Mouse (Mus musculus) liver, embryonic 16.5 days (tissue): ENCODE data around the gene Insyn1. TPM values are rescaled to one million over a fixed set of nuclear protein-coding genes. Genes with fewer than 3 reads are reported as not detected.

Source experiments
- ATAC-seq: fragments of 200-750 bp; cut with Nextera tagmentation; 2 replicates; pipeline ENCODE4 v1.8.0; 2017; ENCODE audit warnings: low read depth, mild to moderate bottlenecking, moderate number of reproducible peaks, moderate library complexity
- H3K27ac ChIP-seq: fragments of 300-500 bp; sonication (generic); 2 replicates; pipeline ENCODE4 v1.5.1; 2014; ENCODE audit warnings: mild to moderate bottlenecking, low read length
- H3K27me3 ChIP-seq: fragments of 300-500 bp; sonication (generic); 2 replicates; pipeline ENCODE4 v1.6.1; 2014; ENCODE audit warnings: low read depth, low read length, mixed read lengths; ENCODE audit not compliant: control insufficient read depth, insufficient read depth
- H3K36me3 ChIP-seq: fragments of 300-500 bp; sonication (generic); 2 replicates; pipeline ENCODE4 v1.6.1; 2014; ENCODE audit warnings: mild to moderate bottlenecking; ENCODE audit not compliant: control insufficient read depth, insufficient read depth
- H3K4me1 ChIP-seq: fragments of 300-500 bp; sonication (generic); 2 replicates; pipeline ENCODE4 v1.6.1; 2014; ENCODE audit warnings: low read depth, low read length, mixed read lengths; ENCODE audit not compliant: control insufficient read depth
- H3K4me2 ChIP-seq: fragments of 300-500 bp; sonication (generic); 2 replicates; pipeline ENCODE4 v1.6.1; 2014; ENCODE audit warnings: low read depth, low read length, mixed read lengths
- H3K4me3 ChIP-seq: fragments of 300-500 bp; sonication (generic); 2 replicates; pipeline ENCODE4 v1.5.1; 2014; ENCODE audit warnings: low read depth, mild to moderate bottlenecking, low read length
- H3K9ac ChIP-seq: fragments of 300-500 bp; sonication (generic); 2 replicates; pipeline ENCODE4 v1.6.1; 2014; ENCODE audit warnings: low read depth, low read length
- H3K9me3 ChIP-seq: fragments of 300-500 bp; sonication (generic); replicated peaks from 2 replicates; pipeline ENCODE4 v1.6.1; 2016; ENCODE audit warnings: low read length; ENCODE audit not compliant: control insufficient read depth
- WGBS: fragments of 180-500 bp; shearing (Covaris S2); extraction: QIAGEN DNeasy Blood & Tissue Kit; methylation state at CpG from one replicate; pipeline ENCODE4 v1.1.7; 2014; ENCODE audit not compliant: insufficient replicate concordance; 5-methylcytosine and 5-hydroxymethylcytosine counted together
- polyA plus RNA-seq: library from polyadenylated mRNA; unstranded; fragments of >200 nt; fragmentation: Nextera tagmentation; extraction: Ambion mirVana; gene quantifications from 2 replicates; pipeline ENCODE4 v1.2.1, GENCODE M21; 2015

Gene Insyn1
- polyA plus RNA-seq, 1 experiment from 2014 or later = not detected

DNA sequence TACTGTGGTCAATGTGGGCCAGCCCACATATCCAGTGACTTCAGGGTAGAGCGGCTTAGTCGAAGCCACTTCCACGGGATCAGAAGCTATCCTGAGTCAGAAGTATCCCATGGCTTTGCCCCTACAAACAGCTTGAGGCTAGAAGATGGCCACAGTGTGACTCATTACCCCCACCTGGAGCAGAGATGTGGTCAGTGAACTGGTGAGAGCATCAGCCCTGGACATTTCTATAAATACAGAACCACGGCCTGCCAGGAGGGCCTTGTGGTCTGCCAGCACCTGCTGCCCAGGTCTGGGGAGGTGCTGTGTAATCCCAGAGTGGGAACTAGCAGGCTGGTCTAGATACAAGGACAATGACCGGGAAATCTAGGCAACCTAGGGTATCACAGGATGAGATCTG is 12.5 kb downstream of the Insyn1 start:
- no peak overlapping the region for H3K9ac ChIP-seq
- no peak overlapping the region for H3K27ac ChIP-seq
- H3K36me3 ChIP-seq = no peaks in the 10 kb centered on the region
- no peaks in the 10 kb centered on the region for H3K4me1 ChIP-seq
- no peak overlapping the region for H3K4me2 ChIP-seq
- H3K9me3 ChIP-seq = no peaks in the 10 kb centered on the region
- H3K27me3 ChIP-seq = no peaks in the 10 kb centered on the region
- no peak overlapping the region for H3K4me3 ChIP-seq
- ATAC-seq = no peak
- WGBS = 65% methylated on average over 5 of the region's 5 CpGs

DNA sequence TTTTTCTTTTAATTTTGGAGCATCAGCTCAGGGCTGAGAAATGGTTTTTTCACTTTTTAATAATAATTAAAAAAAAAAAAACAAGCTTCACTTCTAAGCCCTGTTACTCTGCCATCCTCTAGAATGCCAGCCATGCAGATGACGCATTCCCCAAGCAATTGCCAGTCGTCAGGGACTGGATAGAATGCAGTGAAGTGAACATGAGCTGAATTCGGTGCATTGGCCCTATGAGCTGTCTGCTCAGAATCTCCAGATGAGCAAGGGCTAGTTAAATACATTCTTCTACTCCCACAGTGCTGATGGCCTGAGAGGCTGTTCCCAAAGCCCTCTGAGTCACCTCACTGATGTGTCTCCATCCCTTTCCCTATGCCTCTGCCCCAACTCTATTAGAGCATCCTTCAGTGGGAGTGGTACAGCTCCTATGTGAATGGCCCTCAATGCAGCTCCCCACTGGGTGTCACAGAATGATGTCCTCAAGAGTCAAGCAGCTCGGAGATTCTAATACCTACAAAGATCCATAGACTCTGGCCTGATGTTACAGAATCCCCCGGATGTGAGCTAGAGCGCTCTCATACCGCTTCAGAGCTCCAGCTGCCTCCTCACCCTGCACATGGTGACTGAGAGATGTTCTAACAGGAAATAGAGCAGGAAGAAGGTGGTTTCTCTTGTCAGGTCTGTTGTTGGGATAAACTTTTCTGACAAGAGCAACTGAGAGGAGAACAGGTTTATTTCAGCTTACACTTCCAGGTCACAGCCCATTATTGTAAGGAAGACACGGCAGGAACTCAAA is 19.0 kb downstream of the Insyn1 start:
- Histone ChIP-seq H3K4me2 (no peak overlapping the region), H3K9ac (no peak overlapping the region), H3K4me1 (no peaks in the 10 kb centered on the region), H3K27me3 (no peaks in the 10 kb centered on the region), H3K36me3 (no peaks in the 10 kb centered on the region), H3K9me3 (no peaks in the 10 kb centered on the region), H3K4me3 (no peak overlapping the region), H3K27ac (no peak overlapping the region)
- ATAC-seq = no peak
- WGBS = 39% methylated on average over 8 of the region's 8 CpGs

DNA sequence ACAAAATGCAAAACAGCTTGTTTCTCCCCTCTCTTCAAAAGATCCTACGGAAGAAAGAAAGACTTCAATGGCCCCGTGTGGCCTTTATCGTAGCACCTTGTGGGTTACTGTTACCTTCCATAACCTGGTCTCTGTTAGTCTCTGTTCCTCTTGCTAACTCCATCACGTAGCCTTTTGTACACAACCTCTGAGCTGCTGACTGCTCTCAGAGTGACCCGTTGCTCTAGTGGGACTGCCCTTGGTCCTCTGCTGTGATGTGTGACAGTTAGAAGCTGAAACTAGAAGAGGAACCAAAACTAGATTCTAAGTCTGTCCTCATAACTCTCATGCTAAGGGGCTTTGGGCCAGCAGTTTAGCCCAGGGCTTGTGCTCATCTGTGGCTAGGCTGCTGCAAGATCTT is 22.0 kb downstream of the Insyn1 start:
- Histone ChIP-seq H3K27me3 (no peaks in the 10 kb centered on the region), H3K9me3 (no peaks in the 10 kb centered on the region), H3K4me2 (no peak overlapping the region), H3K4me1 (no peaks in the 10 kb centered on the region), H3K27ac (no peak overlapping the region), H3K9ac (no peak overlapping the region), H3K4me3 (no peak overlapping the region), H3K36me3 (no peaks in the 10 kb centered on the region)
- 57% methylated on average over 5 of the region's 5 CpGs for WGBS
- ATAC-seq = no peak

GRCm38 (mm10) chr9:58513749-58514148 is 25.3 kb downstream of the Insyn1 start:
- WGBS = 64% methylated on average over 5 of the region's 5 CpGs
- Histone ChIP-seq H3K9me3 (no peaks in the 10 kb centered on the region), H3K27ac (no peak overlapping the region), H3K9ac (no peak overlapping the region), H3K4me1 (no peaks in the 10 kb centered on the region), H3K4me2 (no peak overlapping the region), H3K4me3 (no peak overlapping the region), H3K27me3 (no peaks in the 10 kb centered on the region), H3K36me3 (no peaks in the 10 kb centered on the region)
- ATAC-seq = no peak

GRCm38 (mm10) chr9:58516480-58516879 is 28.1 kb downstream of the Insyn1 start:
- Histone ChIP-seq H3K27ac (no peak overlapping the region), H3K36me3 (no peaks in the 10 kb centered on the region), H3K27me3 (no peaks in the 10 kb centered on the region), H3K4me2 (no peak overlapping the region), H3K9me3 (no peaks in the 10 kb centered on the region), H3K4me3 (no peak overlapping the region), H3K4me1 (no peaks in the 10 kb centered on the region), H3K9ac (no peak overlapping the region)
- 52% methylated on average over 3 of the region's 3 CpGs for WGBS
- ATAC-seq = no peak

- Histone ChIP-seq H3K4me3 (no peak overlapping the region), H3K27me3 (no peaks in the 10 kb centered on the region), H3K4me2 (no peak overlapping the region), H3K4me1 (no peaks in the 10 kb centered on the region; the same call in 1 of the 2 replicates), H3K27ac (no peak overlapping the region), H3K9ac (no peak overlapping the region), H3K9me3 (no peaks in the 10 kb centered on the region), H3K36me3 (no peaks in the 10 kb centered on the region)
- WGBS = 24% methylated on average over 9 of the region's 9 CpGs
- no peak for ATAC-seq
Measured at GRCm38 (mm10) chr9:58517866-58518750, 29.7 kb downstream of the Insyn1 start.

DNA sequence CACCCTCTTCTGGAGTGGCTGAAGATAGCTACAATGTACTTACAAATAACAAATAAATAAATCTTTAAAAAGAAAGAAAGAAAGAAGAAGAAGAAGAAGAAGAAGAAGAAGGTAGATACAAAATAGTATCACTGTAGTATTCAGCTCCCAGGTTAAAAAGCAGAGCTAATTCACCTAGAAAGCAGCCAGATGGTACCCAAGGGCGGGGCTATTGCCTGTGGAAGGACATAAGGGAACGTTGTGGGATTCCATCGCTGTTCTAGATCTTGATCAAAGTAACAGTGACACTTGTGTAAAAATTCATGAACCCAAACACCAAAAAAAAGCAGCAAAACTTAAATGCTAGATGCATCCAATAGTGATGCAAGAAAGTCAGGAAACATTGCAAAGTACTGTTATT is 31.6 kb downstream of the Insyn1 start:
- WGBS = 53% methylated on average over 3 of the region's 3 CpGs

DNA sequence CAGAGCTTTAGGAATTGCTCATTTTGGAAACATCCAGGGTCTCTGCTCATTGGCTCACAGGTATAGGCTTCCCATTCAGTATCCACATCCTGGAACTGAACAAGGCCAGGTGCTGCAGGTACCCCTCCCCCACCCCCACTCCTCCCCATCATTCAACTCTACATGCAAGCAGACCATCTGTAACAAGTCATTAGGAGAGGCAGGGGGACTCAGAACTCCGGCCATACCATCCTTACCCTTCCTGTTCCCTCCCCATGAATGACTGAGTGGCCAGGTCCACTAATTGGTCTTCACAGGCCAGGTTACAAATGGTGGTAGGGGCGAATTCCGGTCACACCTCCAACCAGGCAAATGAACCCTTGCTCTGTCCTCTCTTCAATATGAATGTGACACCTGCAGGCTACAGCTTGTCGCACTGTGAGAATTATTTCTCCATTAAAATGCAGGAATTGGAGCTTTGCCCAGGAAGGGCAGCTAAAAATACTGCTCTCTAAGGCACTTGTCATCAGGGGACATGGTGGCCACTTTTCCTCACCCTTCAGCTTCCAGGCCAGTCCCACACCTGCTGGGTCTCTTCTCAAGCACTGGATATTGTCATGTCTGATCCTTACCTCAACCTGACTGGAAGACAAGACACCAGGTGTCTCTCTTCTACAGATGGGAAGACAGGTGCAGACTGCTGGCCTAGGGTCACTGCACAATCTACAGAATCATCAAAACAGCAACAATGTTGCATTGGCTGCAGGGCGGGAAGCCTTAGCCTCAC is 32.6 kb downstream of the Insyn1 start:
- H3K4me2 ChIP-seq = no peak overlapping the region
- H3K36me3 ChIP-seq = no peaks in the 10 kb centered on the region
- H3K4me1 ChIP-seq = no peaks in the 10 kb centered on the region; the same call in 1 of the 2 replicates
- H3K27ac ChIP-seq = no peak overlapping the region
- no peaks in the 10 kb centered on the region for H3K9me3 ChIP-seq
- 65% methylated on average over 5 of the region's 5 CpGs for whole genome bisulfite sequencing
- no peak overlapping the region for H3K9ac ChIP-seq
- no peak for ATAC-seq
- H3K4me3 ChIP-seq = no peak overlapping the region
- H3K27me3 ChIP-seq = no peaks in the 10 kb centered on the region

More for the DNA sequence above, 31.6 kb downstream of the Insyn1 start:
- no peaks in the 10 kb centered on the region for H3K36me3 ChIP-seq
- no peak overlapping the region for H3K27ac ChIP-seq
- H3K9me3 ChIP-seq = no peaks in the 10 kb centered on the region
- H3K4me2 ChIP-seq = no peak overlapping the region
- H3K27me3 ChIP-seq = no peaks in the 10 kb centered on the region
- H3K4me3 ChIP-seq = no peak overlapping the region
- H3K4me1 ChIP-seq = no peaks in the 10 kb centered on the region; the same call in 1 of the 2 replicates
- no peak for ATAC-seq
- no peak overlapping the region for H3K9ac ChIP-seq
